Mouse (Mus musculus) adrenal gland, postnatal 10 days (tissue): ENCODE results near the gene Ankrd6. TPM values are rescaled to one million over a fixed set of nuclear protein-coding genes. Genes with fewer than 3 reads are reported as not detected.

ENCODE experiments used
- DNase-seq: peaks from one replicate; pipeline ENCODE4 v3.0.0; 2021; ENCODE audit warnings: mixed read lengths
- total RNA-seq, 2 experiments: library from RNA; stranded (reverse); gene quantifications; 2 replicates each; pipeline ENCODE4 v1.2.3; 2021

Gene Ankrd6
- total RNA-seq, 2 experiments from 2014 or later: 4.8 to 5.4 TPM

- DNase-seq: no peak
These were observed 90.3 kb downstream of the Ankrd6 start for GRCm38 (mm10) chr4:32860184-32860965.

- DNase-seq: no peak
These were observed 95.1 kb downstream of the Ankrd6 start for GRCm38 (mm10) chr4:32855580-32855979.

GRCm38 (mm10) chr4:32854956-32855355, 95.7 kb downstream of the Ankrd6 start:
- no peak for DNase-seq

- DNase-seq: no peak
These were observed 96.9 kb downstream of the Ankrd6 start for GRCm38 (mm10) chr4:32853609-32854188.

- no peak for DNase-seq
These were observed 97.8 kb downstream of the Ankrd6 start for GRCm38 (mm10) chr4:32852819-32853218.

GRCm38 (mm10) chr4:32852294-32852693, 98.3 kb downstream of the Ankrd6 start:
- no peak for DNase-seq

GRCm38 (mm10) chr4:32838401-32838800, 112.2 kb downstream of the Ankrd6 start:
- DNase-seq: peak; percentile 21

- peak; percentile 27 for DNase-seq
These were observed 114.6 kb downstream of the Ankrd6 start for GRCm38 (mm10) chr4:32836071-32836470.

- DNase-seq: no peak
These were observed 116.1 kb downstream of the Ankrd6 start for GRCm38 (mm10) chr4:32834541-32834940.

- no peak for DNase-seq
These were observed 117.0 kb downstream of the Ankrd6 start for GRCm38 (mm10) chr4:32833494-32834282.

GRCm38 (mm10) chr4:32829316-32829715, 121.3 kb downstream of the Ankrd6 start:
- no peak for DNase-seq

- no peak for DNase-seq
These were observed 122.1 kb downstream of the Ankrd6 start for GRCm38 (mm10) chr4:32828385-32829077.

GRCm38 (mm10) chr4:32826925-32827324, 123.7 kb downstream of the Ankrd6 start:
- DNase-seq: peak; percentile 29

GRCm38 (mm10) chr4:32824254-32824653, 126.4 kb downstream of the Ankrd6 start:
- no peak for DNase-seq

- DNase-seq: no peak
These were observed 130.0 kb downstream of the Ankrd6 start for GRCm38 (mm10) chr4:32820676-32821075.

- no peak for DNase-seq
These were observed 133.2 kb downstream of the Ankrd6 start for GRCm38 (mm10) chr4:32817478-32817877.

GRCm38 (mm10) chr4:32800577-32801170, 150.0 kb downstream of the Ankrd6 start:
- no peak for DNase-seq

- peak; percentile 87 for DNase-seq
These were observed 150.6 kb downstream of the Ankrd6 start, which contains the start of gene Lyrm2 for GRCm38 (mm10) chr4:32799966-32800576. Lyrm2 (plus strand) TSS chr4:32800253.

- DNase-seq: no peak
These were observed 151.7 kb downstream of the Ankrd6 start for GRCm38 (mm10) chr4:32798976-32799375.

- DNase-seq: no peak
These were observed 161.6 kb downstream of the Ankrd6 start for GRCm38 (mm10) chr4:32789020-32789419.

GRCm38 (mm10) chr4:32787110-32787509, 163.5 kb downstream of the Ankrd6 start:
- no peak for DNase-seq
